Mouse (Mus musculus): ENCODE measurements around the gene Trim24.

DNA sequence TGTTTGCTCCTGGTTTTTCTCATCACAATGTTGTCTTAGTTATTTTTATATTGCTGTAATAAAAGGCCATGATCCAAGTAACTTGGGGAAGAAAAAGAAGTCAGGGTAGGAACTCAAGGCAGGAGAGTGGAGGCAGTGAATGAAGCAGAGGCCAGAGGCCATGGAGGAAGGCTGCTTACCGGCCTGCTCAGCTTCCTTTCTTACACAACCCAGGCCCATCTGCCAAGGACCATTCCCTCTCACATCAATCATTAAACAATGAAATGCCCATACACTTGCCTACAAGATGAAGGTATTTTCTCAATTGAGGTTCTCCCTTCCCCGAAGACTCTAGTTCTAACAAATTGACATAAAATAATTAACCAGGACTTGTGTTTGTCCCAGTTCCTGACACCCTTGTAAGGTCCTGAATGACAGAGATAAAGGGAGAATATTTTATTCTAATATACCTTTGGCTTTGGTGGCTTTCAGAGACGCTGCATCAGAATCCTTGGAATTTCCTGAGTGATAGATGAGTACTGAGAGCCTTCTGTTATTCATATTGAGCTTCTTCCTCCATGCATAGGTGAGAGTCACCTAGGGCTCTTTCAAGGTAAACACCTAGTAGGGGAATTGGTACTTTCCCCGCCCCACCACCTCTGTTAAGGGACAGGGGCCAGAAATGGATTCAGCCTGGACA, 13.3 kb upstream of the Trim24 start:
- no peak for TF ChIP-seq CTCF (IDR thresholded peaks at IDR 0.05; ENCODE audit: extremely low read depth, insufficient read depth, low read length)
- TF ChIP-seq POLR2A (IDR thresholded peaks at IDR 0.05; ENCODE audit: extremely low read depth, insufficient read depth, low read length), result no peak
